ENCODE assay signal across 23 mouse cellular contexts in genomic region chr10:125801450-125801849, GRCm38 (mm10).
DNase-seq lines count a peak whose midpoint lies in the region; ATAC-seq lines count a peak whose summit lies in the region.
"Had no signal": no experiment of that assay in that cellular context is flagged by ENCODE, and none has a peak within 500 bp of the region (broad histone marks: within the 10 kb centered on the region; RNA-seq: fewer than 3 reads in every experiment).

No protein-coding gene starts in this region.

- 57% methylated on average over 4 of the region's 4 CpGs for WGBS in forebrain, embryonic 11.5 days
- WGBS in forebrain, embryonic 10.5 days: 54% methylated on average over 4 of the region's 4 CpGs
- 4% methylated on average over 4 of the region's 4 CpGs for WGBS in neural tube, embryonic 12.5 days
- WGBS in forebrain, embryonic 15.5 days: 26% methylated on average over 4 of the region's 4 CpGs

- no peaks in the 10 kb centered on the region for H3K36me3 ChIP-seq in forebrain, embryonic 11.5 days (ENCODE audit: control insufficient read depth, insufficient read depth, low read length)
- no peaks in the 10 kb centered on the region for H3K36me3 ChIP-seq in forebrain, embryonic 10.5 days (replicated peaks)
- no peaks in the 10 kb centered on the region for H3K36me3 ChIP-seq in neural tube, embryonic 12.5 days
- H3K36me3 ChIP-seq in forebrain, embryonic 15.5 days: no peaks in the 10 kb centered on the region
- H3K36me3 ChIP-seq: embryonic facial prominence, embryonic 10.5 days; heart, embryonic 13.5 days; hindbrain, embryonic 12.5 days had no signal

- no peak overlapping the region for H3K27ac ChIP-seq in forebrain, embryonic 11.5 days (ENCODE audit: low read depth, low read length)
- H3K27ac ChIP-seq in forebrain, embryonic 10.5 days: no peak overlapping the region
- no peak overlapping the region for H3K27ac ChIP-seq in neural tube, embryonic 12.5 days
- no peak overlapping the region for H3K27ac ChIP-seq in forebrain, embryonic 15.5 days (replicated peaks)
- H3K27ac ChIP-seq: embryonic facial prominence, embryonic 10.5 days; heart, adult 2 months; heart, embryonic 13.5 days; hindbrain, embryonic 12.5 days had no signal

- H3K9ac ChIP-seq in forebrain, embryonic 11.5 days (ENCODE audit: low read length): no peak overlapping the region
- no peak overlapping the region for H3K9ac ChIP-seq in neural tube, embryonic 12.5 days
- no peak overlapping the region for H3K9ac ChIP-seq in forebrain, embryonic 15.5 days (replicated peaks)
- H3K9ac ChIP-seq: heart, embryonic 13.5 days; hindbrain, embryonic 12.5 days had no signal

- H3K27me3 ChIP-seq in forebrain, embryonic 11.5 days (ENCODE audit: control insufficient read depth, insufficient read depth, low read length): no peaks in the 10 kb centered on the region
- H3K27me3 ChIP-seq in forebrain, embryonic 10.5 days (ENCODE audit: poor library complexity, severe bottlenecking): peaks cover 8% of the 10 kb centered on the region; the same call in 1 of the 2 replicates
- H3K27me3 ChIP-seq in neural tube, embryonic 12.5 days (replicated peaks): no peaks in the 10 kb centered on the region; the same call in 1 of the 2 replicates
- no peaks in the 10 kb centered on the region for H3K27me3 ChIP-seq in forebrain, embryonic 15.5 days
- H3K27me3 ChIP-seq: hindbrain, embryonic 12.5 days had no signal

- no peak overlapping the region for H3K4me2 ChIP-seq in forebrain, embryonic 11.5 days (ENCODE audit: low read depth, low read length, severe bottlenecking)
- no peak overlapping the region for H3K4me2 ChIP-seq in neural tube, embryonic 12.5 days (replicated peaks)
- no peak overlapping the region for H3K4me2 ChIP-seq in forebrain, embryonic 15.5 days (replicated peaks)
- H3K4me2 ChIP-seq: heart, embryonic 13.5 days; hindbrain, embryonic 12.5 days had no signal

- H3K4me1 ChIP-seq in forebrain, embryonic 11.5 days (replicated peaks; ENCODE audit: control insufficient read depth, insufficient read depth, low read length): peaks cover 4% of the 10 kb centered on the region; the same call in 1 of the 2 replicates
- H3K4me1 ChIP-seq in forebrain, embryonic 10.5 days: peaks cover 23% of the 10 kb centered on the region
- peaks cover 5% of the 10 kb centered on the region for H3K4me1 ChIP-seq in neural tube, embryonic 12.5 days
- H3K4me1 ChIP-seq in forebrain, embryonic 15.5 days: peaks cover 9% of the 10 kb centered on the region; the same call in 1 of the 2 replicates

- no peak overlapping the region for H3K4me3 ChIP-seq in forebrain, embryonic 11.5 days (ENCODE audit: low read depth, low read length)
- no peak overlapping the region for H3K4me3 ChIP-seq in forebrain, embryonic 10.5 days
- H3K4me3 ChIP-seq in neural tube, embryonic 12.5 days: no peak overlapping the region
- H3K4me3 ChIP-seq in forebrain, embryonic 15.5 days: no peak overlapping the region
- H3K4me3 ChIP-seq: embryonic facial prominence, embryonic 10.5 days; erythroblast, embryonic 14.5 days; heart, adult 2 months; heart, embryonic 13.5 days; hindbrain, embryonic 12.5 days had no signal

- ATAC-seq in forebrain, embryonic 11.5 days (replicated peaks; ENCODE audit: low FRiP score): peak; percentile 45; the same call in 1 of the 2 replicates
- 0 out of 2 replicates have a peak, but pooled peaks have one; percentile 29 for ATAC-seq in neural tube, embryonic 12.5 days (ENCODE audit: low FRiP score, low read depth)
- peak; percentile 51; the same call in 1 of the 2 replicates for ATAC-seq in forebrain, embryonic 15.5 days (replicated peaks)
- no peak for ATAC-seq in erythroblast, adult 5-6 weeks (replicated peaks; ENCODE audit: low FRiP score, poor library complexity, severe bottlenecking)
- ATAC-seq: CD4-positive, CD25-positive, alpha-beta regulatory T cell, adult 4 months; hindbrain, embryonic 16.5 days; inflammation-experienced regulatory T-cells, adult 6 months had no signal

- DNase-seq in forebrain, embryonic 11.5 days (ENCODE audit: low spot score): no peak
- DNase-seq in forebrain, embryonic 10.5 days (ENCODE audit: extremely low spot score, low spot score): no peak
- no peak for DNase-seq in neural tube, embryonic 10.5 days (ENCODE audit: extremely low spot score, low spot score)
- DNase-seq in adrenal gland, adult 18-20 months (ENCODE audit: low spot score in 2 of 2): no peak
- no peak for DNase-seq in kidney, postnatal 14 days
- DNase-seq: adrenal gland, postnatal 10 days; B cell, adult 2 months; cerebellum, adult 18-20 months; cerebellum, postnatal 10 days; gastrocnemius, postnatal 36 days; heart, adult 2 months; heart, postnatal 36 days; kidney, adult 8-10 months had no signal

- no peaks in the 10 kb centered on the region for H3K9me3 ChIP-seq in forebrain, embryonic 11.5 days (ENCODE audit: control insufficient read depth, low read length)
- H3K9me3 ChIP-seq in forebrain, embryonic 10.5 days: no peaks in the 10 kb centered on the region
- H3K9me3 ChIP-seq in neural tube, embryonic 12.5 days: no peaks in the 10 kb centered on the region
- H3K9me3 ChIP-seq in forebrain, embryonic 15.5 days: no peaks in the 10 kb centered on the region
- H3K9me3 ChIP-seq: embryonic facial prominence, embryonic 10.5 days; heart, embryonic 13.5 days; hindbrain, embryonic 12.5 days had no signal
